ENCODE assay signal across 23 mouse cellular contexts in the genomic region with DNA sequence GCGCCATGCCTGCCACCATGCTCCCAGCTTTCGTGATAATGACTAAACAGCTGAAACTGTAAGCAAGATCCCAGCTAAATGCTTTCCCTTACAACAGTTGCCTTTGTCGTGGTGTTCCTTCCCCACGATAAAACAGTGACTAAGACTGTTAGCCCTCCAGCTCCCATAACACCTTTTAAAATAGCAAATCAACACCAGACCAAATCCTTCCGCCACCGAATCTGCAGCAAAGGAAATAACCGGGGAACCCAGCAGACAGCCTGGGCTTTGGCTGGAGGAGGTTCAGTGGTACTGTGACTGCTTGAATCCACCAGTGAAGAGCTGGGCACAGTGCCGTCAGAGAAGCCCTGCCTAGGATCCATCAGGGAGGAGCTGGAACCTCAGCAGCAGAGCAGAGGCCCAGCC. TPM values are rescaled to one million over a fixed set of nuclear protein-coding genes. Genes with fewer than 3 reads are reported as not detected.
DNase-seq lines count a peak whose midpoint lies in the region; ATAC-seq and TF ChIP-seq lines count a peak whose summit lies in the region.
"Had no signal": no experiment of that assay in that cellular context is flagged by ENCODE, and none has a peak within 500 bp of the region (broad histone marks: within the 10 kb centered on the region; RNA-seq: fewer than 3 reads in every experiment).

No protein-coding gene starts in this region.

- TF ChIP-seq CTCF in left cerebral cortex, adult 2 months (IDR thresholded peaks at IDR 0.05) = no peak

- DNase-seq in frontal cortex, postnatal 36 days (ENCODE audit: low spot score in 2 of 2) = peak; percentile 43 to 61
- DNase-seq in frontal cortex, postnatal 14 days (ENCODE audit: low spot score in 2 of 2) = no peak
- peak; percentile 28 to 50 for DNase-seq in left cerebral cortex, adult 2 months (ENCODE audit: extremely low spot score in 1 of 2, low spot score in 2 of 2)
- DNase-seq in left cerebral cortex, postnatal 10 days (ENCODE audit: extremely low spot score in 1 of 2, low spot score in 2 of 2) = no peak
- peak; percentile 63 for DNase-seq in 3T3-L1 (ENCODE audit: low read depth, low spot score)
- no peak for DNase-seq in adrenal gland, adult 2 months
- no peak for DNase-seq in thymus, adult 18-20 months
- DNase-seq: cerebellum, adult 8-10 months; gastrocnemius, adult 2 months; heart, postnatal 14 days; kidney, adult 11 months; layer of hippocampus, postnatal 36 days; lung, postnatal 4 days; spleen, adult 18-20 months had no signal

- no peaks in the 10 kb centered on the region for H3K27me3 ChIP-seq in midbrain, embryonic 15.5 days (replicated peaks)
- H3K27me3 ChIP-seq: CH12.LX; embryonic facial prominence, embryonic 12.5 days; forebrain, embryonic 15.5 days; hindbrain, embryonic 13.5 days; lung, embryonic 15.5 days had no signal

- no peaks in the 10 kb centered on the region for H3K4me1 ChIP-seq in midbrain, embryonic 15.5 days
- H3K4me1 ChIP-seq: embryonic facial prominence, embryonic 12.5 days; forebrain, embryonic 15.5 days; hindbrain, embryonic 13.5 days; lung, embryonic 15.5 days had no signal

- H3K4me3 ChIP-seq in left cerebral cortex, adult 2 months = no peak overlapping the region
- no peak overlapping the region for H3K4me3 ChIP-seq in midbrain, embryonic 15.5 days
- H3K4me3 ChIP-seq: embryonic facial prominence, embryonic 12.5 days; forebrain, embryonic 15.5 days; gastrocnemius, adult 2 months; hindbrain, embryonic 13.5 days; lung, embryonic 15.5 days had no signal

- H3K36me3 ChIP-seq in midbrain, embryonic 15.5 days (replicated peaks) = peaks cover 81% of the 10 kb centered on the region

- H3K9me3 ChIP-seq in midbrain, embryonic 15.5 days = no peaks in the 10 kb centered on the region
- H3K9me3 ChIP-seq: embryonic facial prominence, embryonic 12.5 days; forebrain, embryonic 15.5 days; hindbrain, embryonic 13.5 days; lung, embryonic 15.5 days had no signal

- ATAC-seq in midbrain, embryonic 15.5 days (replicated peaks) = no peak
- ATAC-seq: forebrain, embryonic 15.5 days had no signal

- intact Hi-C loops in left cerebral cortex, adult 2 months (cut with DNase I) = loop anchor here (2.0 kb wide), 1 partner anchor 64 kb away; no protein-coding TSS in a partner anchor
- intact Hi-C loops in left cerebral cortex, postnatal 10 days (cut with DNase I) = no loop called here

- no peak overlapping the region for H3K9ac ChIP-seq in midbrain, embryonic 15.5 days
- H3K9ac ChIP-seq: embryonic facial prominence, embryonic 12.5 days; forebrain, embryonic 15.5 days; hindbrain, embryonic 13.5 days; liver, embryonic 14.5 days; lung, embryonic 15.5 days had no signal

- WGBS in midbrain, embryonic 15.5 days = 91% methylated on average over 8 of the region's 8 CpGs

- no peak overlapping the region for H3K4me2 ChIP-seq in midbrain, embryonic 15.5 days
- H3K4me2 ChIP-seq: embryonic facial prominence, embryonic 12.5 days; forebrain, embryonic 15.5 days; heart, embryonic 11.5 days; hindbrain, embryonic 13.5 days; lung, embryonic 15.5 days had no signal

- H3K27ac ChIP-seq in left cerebral cortex, adult 2 months = peak overlapping the region; percentile 28; the same call in 1 of the 2 replicates
- H3K27ac ChIP-seq in midbrain, embryonic 15.5 days = peak overlapping the region; percentile 10; the same call in 1 of the 2 replicates
- H3K27ac ChIP-seq: embryonic facial prominence, embryonic 12.5 days; forebrain, embryonic 15.5 days; gastrocnemius, adult 2 months; hindbrain, embryonic 13.5 days; kidney, postnatal 0 days; liver, embryonic 14.5 days; lung, embryonic 15.5 days had no signal

RNA-seq across cellular contexts. Expression of a gene that starts 19.8 kb away (rescaled TPM):
- total RNA-seq in left cerebral cortex, adult 2 months (2021) = 10 to 100 TPM in 1 of 2 experiments, 1 to 10 TPM in 1; 8.1 to 10.2 TPM
- total RNA-seq in left cerebral cortex, postnatal 10 days (2021) = 1 to 10 TPM; 5.7 to 8.3 TPM
- polyA plus RNA-seq in midbrain, embryonic 15.5 days (2015; fragmentation: Nextera tagmentation; extraction: Ambion mirVana) = 3.3 and 3.4 TPM in 2 replicates
- 1 to 10 TPM; 8.9 to 9.2 TPM for total RNA-seq in adrenal gland, adult 2 months (2021)
- 15.7 and 16.9 TPM in 2 replicates for polyA plus RNA-seq in adrenal gland, adult 2 months (2012; rRNA removed)

Comparison
In these comparisons a context has a peak if more than half of its experiments do, and no peak if none do; other contexts are left out.
1. DNase-seq: peak in frontal cortex, postnatal 36 days (2 of 2), left cerebral cortex, adult 2 months (2 of 2) and 3T3-L1 (single experiment); none in frontal cortex, postnatal 14 days (0 of 2), left cerebral cortex, postnatal 10 days (0 of 2), adrenal gland, adult 2 months (single experiment) and thymus, adult 18-20 months (0 of 2).